Mouse (Mus musculus) midbrain, embryonic 15.5 days (tissue): ENCODE data around the gene Lrrc7. TPM values are rescaled to one million over a fixed set of nuclear protein-coding genes. Genes with fewer than 3 reads are reported as not detected.
"Not testable (repeated sequence)": the region's sequence is repeated elsewhere in the genome, so short reads cannot be mapped to it uniquely, and the experiment has no call there.

Experiments used
- ATAC-seq: fragments of 200-750 bp; cut with Nextera tagmentation; replicated peaks from 2 replicates; pipeline ENCODE4 v1.8.0; 2017; ENCODE audit warnings: moderate TSS enrichment
- H3K27ac ChIP-seq: fragments of 300-500 bp; sonication (generic); 2 replicates; pipeline ENCODE4 v1.5.1; 2015; ENCODE audit warnings: mild to moderate bottlenecking, inconsistent platforms
- H3K27me3 ChIP-seq: fragments of 300-500 bp; sonication (generic); replicated peaks from 2 replicates; pipeline ENCODE4 v1.6.1; 2015; ENCODE audit warnings: inconsistent platforms
- H3K36me3 ChIP-seq: fragments of 300-500 bp; sonication (generic); replicated peaks from 2 replicates; pipeline ENCODE4 v1.6.1; 2015; ENCODE audit warnings: inconsistent platforms
- H3K4me1 ChIP-seq: fragments of 300-500 bp; sonication (generic); 2 replicates; pipeline ENCODE4 v1.6.1; 2015; ENCODE audit warnings: inconsistent platforms
- H3K4me2 ChIP-seq: fragments of 300-500 bp; sonication (generic); 2 replicates; pipeline ENCODE4 v1.6.1; 2015; ENCODE audit warnings: inconsistent platforms, mild to moderate bottlenecking, moderate library complexity
- H3K4me3 ChIP-seq: fragments of 300-500 bp; sonication (generic); 2 replicates; pipeline ENCODE4 v1.5.1; 2015; ENCODE audit warnings: mild to moderate bottlenecking, inconsistent platforms
- H3K9ac ChIP-seq: fragments of 300-500 bp; sonication (generic); 2 replicates; pipeline ENCODE4 v1.6.1; 2015; ENCODE audit warnings: mild to moderate bottlenecking, inconsistent platforms
- H3K9me3 ChIP-seq: fragments of 300-500 bp; sonication (generic); 2 replicates; pipeline ENCODE4 v1.6.1; 2016; ENCODE audit warnings: inconsistent platforms
- WGBS: fragments of 180-500 bp; shearing (Covaris S2); methylation state at CpG from one replicate; pipeline ENCODE4 v1.1.7; 2015; ENCODE audit warnings: mixed read lengths; 5-methylcytosine and 5-hydroxymethylcytosine counted together
- polyA plus RNA-seq: library from polyadenylated mRNA; unstranded; fragments of >200 nt; fragmentation: Nextera tagmentation; extraction: Ambion mirVana; gene quantifications from 2 replicates; pipeline ENCODE4 v1.2.1, GENCODE M21; 2015

The Lrrc7 gene
- polyA plus RNA-seq, 1 experiment from 2014 or later, result 12.6 TPM

DNA sequence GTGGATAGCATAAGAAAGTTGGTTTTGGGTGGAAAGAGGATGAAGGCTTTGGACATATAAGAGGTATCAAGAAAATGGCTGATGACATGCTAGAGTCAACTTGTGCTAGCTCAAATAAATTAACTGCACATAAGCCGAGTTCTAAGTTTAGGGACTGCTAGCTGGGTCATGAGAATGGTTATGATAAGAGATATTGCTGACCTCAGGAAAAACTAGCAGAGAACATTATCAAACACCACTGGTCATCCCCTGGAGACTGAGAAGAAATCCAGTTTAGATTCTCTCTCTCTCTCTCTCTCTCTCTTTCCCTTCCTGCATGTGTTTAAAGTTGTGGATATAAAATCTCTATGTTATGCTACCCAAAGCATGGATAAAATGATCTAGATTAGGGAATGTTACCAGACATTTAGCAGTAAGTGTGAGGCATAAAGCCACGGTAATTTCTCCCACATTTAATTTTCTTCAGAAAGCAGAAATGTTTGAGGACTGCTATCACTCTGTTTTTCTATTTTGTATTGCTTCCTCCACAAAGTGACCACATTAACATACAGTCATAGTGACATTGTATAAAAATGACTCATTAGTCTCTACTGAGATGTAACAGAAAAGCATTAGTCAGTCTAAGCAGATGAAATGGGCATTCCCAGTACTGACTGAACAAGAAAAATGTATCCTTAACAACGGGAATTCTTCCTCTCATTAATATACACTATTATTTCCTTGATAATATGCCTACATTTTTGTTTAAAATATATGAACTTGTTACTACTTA, 406.3 kb downstream of the Lrrc7 start:
- Histone ChIP-seq H3K27me3 (no peaks in the 10 kb centered on the region), H3K4me2 (no peak overlapping the region), H3K4me1 (no peaks in the 10 kb centered on the region), H3K36me3 (no peaks in the 10 kb centered on the region), H3K27ac (no peak overlapping the region), H3K4me3 (no peak overlapping the region), H3K9ac (no peak overlapping the region), H3K9me3 (no peaks in the 10 kb centered on the region)
- 86% methylated on average over 3 of the region's 3 CpGs for WGBS
- no peak for ATAC-seq

DNA sequence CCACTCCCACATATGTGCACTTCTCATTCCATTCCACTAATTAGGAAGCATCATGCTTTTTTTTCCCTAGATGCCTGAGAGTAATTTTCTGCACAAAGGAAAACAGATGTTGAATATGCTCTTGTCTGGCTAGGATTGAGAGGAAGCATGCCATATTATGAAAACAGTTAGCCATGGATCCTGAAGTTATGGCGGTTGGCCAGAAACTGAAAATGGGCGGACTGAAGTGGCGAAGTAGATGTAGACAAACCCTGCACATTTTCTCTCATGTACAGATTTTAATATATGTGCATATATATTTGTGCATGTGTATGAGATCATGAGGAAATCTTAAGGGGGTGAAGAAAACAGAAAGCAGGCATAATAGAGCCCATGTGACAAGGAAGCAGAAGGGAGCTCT, 407.9 kb downstream of the Lrrc7 start:
- H3K9ac ChIP-seq, result no peak overlapping the region
- no peaks in the 10 kb centered on the region for H3K9me3 ChIP-seq
- H3K4me1 ChIP-seq, result no peaks in the 10 kb centered on the region
- no peak overlapping the region for H3K4me3 ChIP-seq
- no peaks in the 10 kb centered on the region for H3K27me3 ChIP-seq
- 92% methylated on average over 3 of the region's 3 CpGs for WGBS
- no peak overlapping the region for H3K27ac ChIP-seq
- no peak overlapping the region for H3K4me2 ChIP-seq
- no peak for ATAC-seq
- no peaks in the 10 kb centered on the region for H3K36me3 ChIP-seq

DNA sequence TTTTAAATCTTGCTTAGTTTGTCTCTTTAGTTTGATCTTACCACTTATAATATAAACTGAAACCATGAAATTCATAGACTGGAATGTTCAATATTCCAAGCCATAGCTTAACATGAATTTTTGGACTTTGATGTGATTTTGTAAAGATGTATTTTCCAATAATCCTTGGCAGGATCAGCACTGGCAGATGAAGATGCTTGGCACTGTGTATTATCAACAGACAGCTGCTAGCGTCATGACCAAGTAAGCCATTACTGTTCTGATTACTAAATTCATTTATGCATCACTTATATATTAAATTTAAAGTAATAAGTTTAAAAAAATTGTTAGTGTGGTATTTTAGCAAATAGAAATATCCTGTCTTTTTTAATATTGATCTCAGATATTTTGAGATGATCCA, 413.0 kb downstream of the Lrrc7 start:
- Histone ChIP-seq H3K27me3 (no peaks in the 10 kb centered on the region), H3K4me3 (no peak overlapping the region), H3K4me1 (no peaks in the 10 kb centered on the region), H3K4me2 (no peak overlapping the region), H3K9me3 (no peaks in the 10 kb centered on the region), H3K27ac (no peak overlapping the region), H3K9ac (no peak overlapping the region), H3K36me3 (no peaks in the 10 kb centered on the region)
- 87% methylated on average over 1 of the region's 1 CpGs for WGBS
- ATAC-seq, result no peak

DNA sequence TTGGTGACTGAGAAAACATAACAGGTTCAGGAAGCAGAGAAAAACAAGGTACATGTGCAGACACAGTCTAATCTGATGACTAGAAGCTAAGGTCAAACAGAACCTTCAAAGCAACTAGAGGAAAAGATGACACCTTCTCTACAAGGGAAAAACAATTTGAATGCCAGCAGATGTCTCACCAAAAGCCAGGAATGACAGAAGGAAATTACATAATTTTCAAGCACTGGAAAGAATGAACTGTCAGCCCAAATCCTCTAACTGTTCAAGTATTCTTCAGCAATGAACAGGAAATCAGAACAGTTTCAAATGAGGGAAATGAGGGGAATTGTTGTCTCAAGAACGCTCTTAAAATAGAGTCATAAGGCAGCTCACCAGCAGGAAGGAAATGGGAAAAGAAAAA, 421.4 kb downstream of the Lrrc7 start:
- no peaks in the 10 kb centered on the region for H3K9me3 ChIP-seq

DNA sequence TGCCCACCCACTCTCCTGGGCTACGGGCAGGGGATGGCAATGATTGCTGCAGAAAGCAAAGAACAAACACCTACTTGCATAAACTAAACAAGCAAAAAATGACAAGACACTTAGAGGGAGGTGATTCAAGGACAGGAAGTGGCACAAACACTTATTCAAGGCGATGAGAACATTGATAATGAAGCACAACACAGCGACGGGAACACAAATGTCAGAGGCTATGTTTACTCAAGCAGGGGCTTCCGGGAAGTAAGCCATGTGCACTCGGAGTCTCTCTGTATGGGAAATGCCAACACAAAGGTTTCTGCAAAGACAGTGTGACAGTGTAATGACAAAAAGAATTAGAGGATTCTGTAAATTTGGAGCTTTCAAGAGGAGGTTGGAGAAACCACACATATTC, 424.2 kb downstream of the Lrrc7 start:
- no peak for ATAC-seq
- Histone ChIP-seq H3K9ac (no peak overlapping the region), H3K9me3 (no peaks in the 10 kb centered on the region), H3K4me2 (no peak overlapping the region), H3K36me3 (no peaks in the 10 kb centered on the region; the same call in 1 of the 2 replicates), H3K4me3 (no peak overlapping the region), H3K27ac (no peak overlapping the region), H3K4me1 (no peaks in the 10 kb centered on the region), H3K27me3 (no peaks in the 10 kb centered on the region)
- WGBS, result 74% methylated on average over 6 of the region's 6 CpGs

More for the DNA sequence above, 421.4 kb downstream of the Lrrc7 start:
- H3K4me2 ChIP-seq, result no peak overlapping the region
- 68% methylated on average over 1 of the region's 1 CpGs for WGBS
- no peaks in the 10 kb centered on the region for H3K36me3 ChIP-seq
- H3K27me3 ChIP-seq, result no peaks in the 10 kb centered on the region
- H3K27ac ChIP-seq, result no peak overlapping the region
- no peaks in the 10 kb centered on the region for H3K4me1 ChIP-seq
- H3K9ac ChIP-seq, result no peak overlapping the region
- ATAC-seq, result no peak
- no peak overlapping the region for H3K4me3 ChIP-seq

DNA sequence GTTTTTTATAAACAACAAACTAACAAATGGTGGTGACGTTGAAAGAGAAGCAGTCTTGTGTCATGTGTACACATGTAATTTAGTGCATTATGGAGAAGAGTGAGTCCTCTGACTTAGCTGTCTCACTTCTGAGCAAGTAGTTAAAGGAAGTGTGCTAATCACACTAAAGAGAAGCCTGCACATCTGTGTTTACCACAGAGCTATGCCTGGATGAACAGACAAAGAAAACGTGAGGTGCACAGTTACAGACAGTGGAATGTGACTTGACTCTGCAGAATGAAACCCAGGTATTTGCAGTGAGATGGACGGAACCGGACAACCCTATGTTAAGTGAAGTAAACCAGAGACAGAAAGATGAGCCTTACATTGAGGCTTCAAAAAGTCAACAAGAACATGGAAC, 430.3 kb downstream of the Lrrc7 start:
- Histone ChIP-seq H3K36me3 (peaks cover 2% of the 10 kb centered on the region; the same call in 1 of the 2 replicates), H3K4me1 (no peaks in the 10 kb centered on the region), H3K9ac (no peak overlapping the region), H3K27me3 (no peaks in the 10 kb centered on the region), H3K27ac (no peak overlapping the region), H3K4me2 (no peak overlapping the region), H3K4me3 (no peak overlapping the region), H3K9me3 (no peaks in the 10 kb centered on the region)
- WGBS, result 88% methylated on average over 4 of the region's 4 CpGs
- no peak for ATAC-seq

DNA sequence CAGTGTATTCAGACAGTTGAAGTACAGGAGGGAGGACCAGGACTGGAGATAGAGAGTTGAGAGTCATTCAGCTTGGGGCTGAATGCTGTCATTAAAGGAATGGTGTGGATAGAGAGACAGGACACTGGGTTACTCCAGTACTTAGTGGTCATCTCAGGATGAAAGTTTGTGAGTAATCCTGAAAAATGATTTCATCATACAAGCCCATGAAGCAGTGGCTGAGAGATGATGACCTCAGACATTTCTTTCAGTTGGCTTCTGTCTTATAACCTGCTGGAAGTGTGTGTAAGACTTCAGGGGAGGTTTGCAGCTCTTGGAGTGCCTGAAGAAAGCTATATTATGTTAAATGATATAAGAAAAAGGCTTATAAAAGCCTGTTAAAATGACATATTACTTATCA, 430.8 kb downstream of the Lrrc7 start:
- Histone ChIP-seq H3K36me3 (peaks cover 2% of the 10 kb centered on the region; the same call in 1 of the 2 replicates), H3K4me2 (no peak overlapping the region), H3K27ac (no peak overlapping the region), H3K4me3 (no peak overlapping the region), H3K27me3 (no peaks in the 10 kb centered on the region), H3K9me3 (no peaks in the 10 kb centered on the region), H3K4me1 (no peaks in the 10 kb centered on the region), H3K9ac (no peak overlapping the region)
- no peak for ATAC-seq

DNA sequence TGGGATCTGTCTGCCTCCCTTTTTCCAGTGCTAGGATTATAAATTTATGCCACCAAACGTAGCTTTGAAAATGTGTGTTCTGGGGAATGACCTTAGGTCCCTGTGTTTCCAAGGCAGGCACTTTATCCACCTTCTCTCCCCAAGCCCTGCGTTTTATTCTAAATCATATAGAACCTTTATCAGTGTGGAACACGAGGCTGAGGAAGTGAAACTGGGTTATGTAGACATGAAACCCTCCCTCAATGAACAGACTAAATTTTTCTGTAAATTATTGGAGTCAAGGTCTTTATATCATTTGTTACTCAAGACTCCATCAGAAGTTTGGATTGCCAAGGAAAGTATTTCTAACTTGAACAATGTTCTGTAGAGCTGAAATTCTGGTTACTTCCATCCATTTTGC, 439.1 kb downstream of the Lrrc7 start:
- Histone ChIP-seq H3K9me3 (no peaks in the 10 kb centered on the region), H3K4me1 (no peaks in the 10 kb centered on the region), H3K36me3 (no peaks in the 10 kb centered on the region), H3K27me3 (no peaks in the 10 kb centered on the region), H3K27ac (no peak overlapping the region), H3K4me3 (no peak overlapping the region), H3K4me2 (no peak overlapping the region), H3K9ac (no peak overlapping the region)
- ATAC-seq, result no peak
- WGBS, result 71% methylated on average over 3 of the region's 3 CpGs

DNA sequence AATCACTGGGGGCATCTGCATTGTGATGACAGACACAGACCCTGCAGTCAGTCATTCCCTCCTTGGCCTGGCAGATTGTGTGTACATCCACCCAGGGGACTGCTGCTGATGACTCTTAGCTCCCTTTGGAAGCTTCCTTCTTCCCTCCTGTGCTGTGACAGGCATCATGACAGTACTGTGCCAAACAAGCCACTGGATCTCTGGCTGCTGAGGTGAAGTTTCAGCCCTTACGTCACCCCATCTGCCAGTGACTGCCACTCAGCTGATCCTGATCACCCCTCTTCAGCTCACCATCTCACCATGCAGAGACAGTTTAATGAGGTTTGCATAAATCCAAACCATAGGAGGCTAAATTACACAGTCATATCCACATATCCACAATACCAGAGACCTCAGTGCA, 456.8 kb downstream of the Lrrc7 start:
- no peak overlapping the region for H3K4me2 ChIP-seq
- no peaks in the 10 kb centered on the region for H3K36me3 ChIP-seq
- H3K9me3 ChIP-seq, result no peaks in the 10 kb centered on the region
- 74% methylated on average over 1 of the region's 1 CpGs for WGBS
- no peak overlapping the region for H3K4me3 ChIP-seq
- H3K9ac ChIP-seq, result no peak overlapping the region
- ATAC-seq, result no peak
- no peaks in the 10 kb centered on the region for H3K27me3 ChIP-seq
- no peak overlapping the region for H3K27ac ChIP-seq
- no peaks in the 10 kb centered on the region for H3K4me1 ChIP-seq

DNA sequence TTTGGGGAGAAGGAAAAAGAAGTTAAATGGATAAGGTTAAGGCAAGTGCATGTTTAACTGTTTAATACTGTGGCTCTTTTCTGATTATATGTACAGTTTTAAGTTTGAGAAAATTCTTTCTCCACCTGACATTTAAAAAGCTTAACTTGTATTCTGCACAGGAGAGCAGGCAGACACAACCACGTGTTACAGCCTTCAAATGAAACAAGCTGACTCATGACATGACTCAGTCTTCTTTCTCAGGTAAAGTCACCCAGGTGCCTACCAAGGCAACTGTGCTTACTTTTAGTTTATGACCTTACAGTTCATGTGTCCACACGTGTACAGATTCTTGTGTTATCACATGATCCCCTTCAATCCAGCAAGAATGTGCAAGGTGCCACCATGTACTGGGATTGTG, 458.6 kb downstream of the Lrrc7 start:
- Histone ChIP-seq H3K4me3 (no peak overlapping the region), H3K9me3 (no peaks in the 10 kb centered on the region), H3K4me1 (no peaks in the 10 kb centered on the region), H3K36me3 (no peaks in the 10 kb centered on the region), H3K27ac (no peak overlapping the region), H3K4me2 (no peak overlapping the region), H3K27me3 (no peaks in the 10 kb centered on the region), H3K9ac (no peak overlapping the region)
- no peak for ATAC-seq
- whole genome bisulfite sequencing, result 88% methylated on average over 2 of the region's 2 CpGs

DNA sequence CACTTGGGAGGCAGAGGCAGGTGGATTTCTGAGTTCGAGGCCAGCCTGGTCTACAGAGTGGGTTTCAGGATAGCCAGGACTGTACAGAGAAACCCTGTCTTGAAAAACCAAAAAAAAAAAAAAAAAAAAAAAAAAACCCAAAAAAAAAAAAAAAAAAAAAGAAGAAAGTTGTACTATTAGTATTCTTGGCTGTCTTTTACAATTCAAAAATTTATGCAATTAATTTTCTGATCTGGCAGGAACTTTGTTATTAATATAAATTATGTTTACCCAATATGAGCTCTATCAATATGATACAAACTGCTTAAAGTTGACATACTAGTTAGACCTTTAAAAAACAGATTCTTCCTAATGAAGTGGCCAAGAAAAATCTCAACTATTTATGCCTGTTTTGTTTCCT, 459.5 kb downstream of the Lrrc7 start:
- H3K4me2 ChIP-seq, H3K4me3 ChIP-seq, ATAC-seq, H3K9ac ChIP-seq, H3K27me3 ChIP-seq, H3K36me3 ChIP-seq, H3K9me3 ChIP-seq, H3K27ac ChIP-seq, H3K4me1 ChIP-seq: not testable (repeated sequence)
- WGBS, result 68% methylated on average over 1 of the region's 1 CpGs

DNA sequence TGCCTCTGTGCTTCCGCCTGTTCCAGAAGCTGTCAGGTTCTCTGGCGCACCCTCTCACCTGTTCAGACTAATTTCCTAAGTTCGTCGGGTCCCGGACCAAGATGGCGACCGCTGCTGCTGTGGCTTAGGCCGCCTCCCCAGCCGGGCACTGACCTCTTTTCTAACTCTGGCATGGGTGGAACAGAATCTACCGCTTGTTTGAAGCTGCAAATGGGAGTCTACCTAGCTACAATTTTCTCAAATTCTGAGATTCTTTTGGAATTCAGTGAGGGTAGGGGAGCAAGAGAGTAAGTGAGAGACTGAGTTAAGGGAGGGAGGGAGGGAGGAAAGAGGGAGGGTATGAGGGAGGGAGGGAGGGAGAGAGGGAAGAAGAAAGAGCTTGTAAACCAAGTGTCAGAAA, 460.0 kb downstream of the Lrrc7 start:
- H3K9ac ChIP-seq, H3K27ac ChIP-seq, H3K36me3 ChIP-seq, H3K27me3 ChIP-seq, H3K9me3 ChIP-seq, H3K4me1 ChIP-seq, H3K4me3 ChIP-seq, ATAC-seq, H3K4me2 ChIP-seq: not testable (repeated sequence)
- WGBS, result 97% methylated on average over 9 of the region's 10 CpGs

DNA sequence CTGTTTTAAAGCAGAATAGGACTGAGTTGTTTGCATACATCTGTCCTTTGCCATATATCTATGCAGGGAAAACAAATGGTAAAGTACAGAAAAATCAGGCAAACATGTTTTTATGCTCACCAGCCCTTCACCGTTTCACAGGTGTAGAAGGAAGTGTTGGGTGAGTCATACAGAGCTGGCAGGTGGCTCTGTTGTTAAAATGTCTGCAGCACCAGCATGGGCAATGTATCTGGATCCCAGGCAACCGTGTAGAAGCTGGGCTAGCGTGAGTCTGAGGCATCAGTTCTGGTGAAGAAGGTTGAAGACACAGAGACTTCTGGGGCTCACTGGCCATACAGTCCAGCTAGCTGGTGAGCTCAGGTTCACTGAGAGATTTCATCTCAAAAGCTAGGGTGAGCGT, 468.1 kb downstream of the Lrrc7 start:
- 80% methylated on average over 4 of the region's 4 CpGs for WGBS
- Histone ChIP-seq H3K36me3 (no peaks in the 10 kb centered on the region), H3K27ac (no peak overlapping the region), H3K4me1 (no peaks in the 10 kb centered on the region), H3K9me3 (no peaks in the 10 kb centered on the region), H3K4me2 (no peak overlapping the region), H3K9ac (no peak overlapping the region), H3K27me3 (no peaks in the 10 kb centered on the region), H3K4me3 (no peak overlapping the region)
- no peak for ATAC-seq
